9 mouse cellular contexts compared by ENCODE assay signal in the genomic region with DNA sequence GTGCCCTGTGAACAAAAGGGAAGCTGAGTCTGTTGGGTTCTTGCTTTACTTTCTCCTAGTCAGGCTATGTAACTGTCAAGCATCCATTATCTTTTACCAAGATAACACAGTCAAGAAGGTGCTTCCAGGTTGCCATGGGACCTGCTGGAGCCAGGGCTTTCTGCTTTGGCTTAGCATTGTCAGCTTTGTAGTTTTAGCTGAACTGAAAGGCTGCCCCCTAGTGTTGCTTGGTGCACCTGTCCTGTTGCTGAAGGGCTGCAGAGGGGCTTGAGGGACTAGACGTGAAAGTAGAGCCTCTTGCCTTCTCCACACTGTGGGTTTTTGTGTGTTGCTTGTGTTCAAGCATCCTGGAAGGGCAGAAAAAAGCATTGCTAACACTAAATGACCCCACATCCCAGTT.
DNase-seq lines count a peak whose midpoint lies in the region; ATAC-seq and TF ChIP-seq lines count a peak whose summit lies in the region.
"Had no signal": no experiment of that assay in that cellular context is flagged by ENCODE, and none has a peak within 500 bp of the region (broad histone marks: within the 10 kb centered on the region; RNA-seq: fewer than 3 reads in every experiment).

No protein-coding gene starts in this region.

- peak; percentile 20 for DNase-seq in forebrain, embryonic 10.5 days (ENCODE audit: extremely low spot score, low spot score)
- DNase-seq in midbrain, embryonic 10.5 days (ENCODE audit: low spot score): peak; percentile 36
- DNase-seq in midbrain, embryonic 11.5 days (ENCODE audit: low spot score, missing footprints): no peak
- peak; percentile 76 for DNase-seq in embryo, embryonic 10 days (ENCODE audit: low spot score)
- peak; percentile 45 to 69 for DNase-seq in layer of hippocampus, adult 2 months (ENCODE audit: low spot score in 2 of 2)
- peak; percentile 32 to 57 for DNase-seq in right cerebral cortex, postnatal 10 days (ENCODE audit: low spot score in 2 of 2)
- no peak for DNase-seq in gastrocnemius, adult 18-20 months (ENCODE audit: low spot score)
- DNase-seq: liver, embryonic 13.5 days had no signal

- H3K9ac ChIP-seq in forebrain, embryonic 13.5 days: no peak overlapping the region
- no peak overlapping the region for H3K9ac ChIP-seq in midbrain, embryonic 11.5 days (ENCODE audit: low read length)
- H3K9ac ChIP-seq: liver, embryonic 13.5 days had no signal

- H3K36me3 ChIP-seq in forebrain, embryonic 10.5 days (replicated peaks): no peaks in the 10 kb centered on the region
- H3K36me3 ChIP-seq in forebrain, embryonic 13.5 days (ENCODE audit: poor library complexity, severe bottlenecking): no peaks in the 10 kb centered on the region
- no peaks in the 10 kb centered on the region for H3K36me3 ChIP-seq in midbrain, embryonic 10.5 days
- H3K36me3 ChIP-seq in midbrain, embryonic 11.5 days (ENCODE audit: control insufficient read depth, insufficient read depth, low read length): no peaks in the 10 kb centered on the region
- H3K36me3 ChIP-seq: liver, embryonic 13.5 days had no signal

- H3K27me3 ChIP-seq in forebrain, embryonic 10.5 days (ENCODE audit: poor library complexity, severe bottlenecking): no peaks in the 10 kb centered on the region
- no peaks in the 10 kb centered on the region for H3K27me3 ChIP-seq in forebrain, embryonic 13.5 days
- H3K27me3 ChIP-seq in midbrain, embryonic 10.5 days (ENCODE audit: low read depth, poor library complexity, severe bottlenecking): no peaks in the 10 kb centered on the region
- no peaks in the 10 kb centered on the region for H3K27me3 ChIP-seq in midbrain, embryonic 11.5 days (ENCODE audit: control insufficient read depth, insufficient read depth, low read length)
- H3K27me3 ChIP-seq: liver, embryonic 13.5 days had no signal

- no peak overlapping the region for H3K4me3 ChIP-seq in forebrain, embryonic 10.5 days
- no peak overlapping the region for H3K4me3 ChIP-seq in forebrain, embryonic 13.5 days
- H3K4me3 ChIP-seq in midbrain, embryonic 10.5 days: no peak overlapping the region
- no peak overlapping the region for H3K4me3 ChIP-seq in midbrain, embryonic 11.5 days (ENCODE audit: low read depth, low read length)
- H3K4me3 ChIP-seq in layer of hippocampus, adult 2 months: no peak overlapping the region
- H3K4me3 ChIP-seq: liver, embryonic 13.5 days had no signal

- H3K9me3 ChIP-seq in forebrain, embryonic 10.5 days: no peaks in the 10 kb centered on the region
- no peaks in the 10 kb centered on the region for H3K9me3 ChIP-seq in forebrain, embryonic 13.5 days (replicated peaks)
- H3K9me3 ChIP-seq in midbrain, embryonic 10.5 days (replicated peaks): no peaks in the 10 kb centered on the region
- no peaks in the 10 kb centered on the region for H3K9me3 ChIP-seq in midbrain, embryonic 11.5 days (ENCODE audit: control insufficient read depth, low read length)
- H3K9me3 ChIP-seq: liver, embryonic 13.5 days had no signal

- H3K4me1 ChIP-seq in forebrain, embryonic 10.5 days: no peaks in the 10 kb centered on the region
- H3K4me1 ChIP-seq in forebrain, embryonic 13.5 days: no peaks in the 10 kb centered on the region
- no peaks in the 10 kb centered on the region for H3K4me1 ChIP-seq in midbrain, embryonic 10.5 days
- no peaks in the 10 kb centered on the region for H3K4me1 ChIP-seq in midbrain, embryonic 11.5 days (ENCODE audit: control insufficient read depth, insufficient read depth, low read length)
- H3K4me1 ChIP-seq: liver, embryonic 13.5 days had no signal

- no peak overlapping the region for H3K4me2 ChIP-seq in forebrain, embryonic 13.5 days
- no peak overlapping the region for H3K4me2 ChIP-seq in midbrain, embryonic 11.5 days
- H3K4me2 ChIP-seq: liver, embryonic 13.5 days had no signal

- TF ChIP-seq CTCF in layer of hippocampus, adult 2 months (conservative IDR thresholded peaks at IDR 0.05): peak; percentile 83

- WGBS in forebrain, embryonic 10.5 days: 29% methylated on average over 1 of the region's 1 CpGs
- WGBS in forebrain, embryonic 13.5 days: 18% methylated on average over 1 of the region's 1 CpGs
- 24% methylated on average over 1 of the region's 1 CpGs for WGBS in midbrain, embryonic 10.5 days
- WGBS in midbrain, embryonic 11.5 days: 15% methylated on average over 1 of the region's 1 CpGs

- no peak overlapping the region for H3K27ac ChIP-seq in forebrain, embryonic 10.5 days
- H3K27ac ChIP-seq in forebrain, embryonic 13.5 days: no peak overlapping the region
- no peak overlapping the region for H3K27ac ChIP-seq in midbrain, embryonic 10.5 days (replicated peaks)
- H3K27ac ChIP-seq in midbrain, embryonic 11.5 days (ENCODE audit: low read depth, low read length): no peak overlapping the region
- H3K27ac ChIP-seq in layer of hippocampus, adult 2 months: no peak overlapping the region
- H3K27ac ChIP-seq: liver, embryonic 13.5 days had no signal

- ATAC-seq in forebrain, embryonic 13.5 days: no peak
- ATAC-seq in midbrain, embryonic 11.5 days (ENCODE audit: low FRiP score): no peak

Comparison
In these comparisons a context has a peak if more than half of its experiments do, and no peak if none do; other contexts are left out.
1. DNase-seq: peak in forebrain, embryonic 10.5 days (single experiment), midbrain, embryonic 10.5 days (single experiment), embryo, embryonic 10 days (single experiment), layer of hippocampus, adult 2 months (2 of 2) and right cerebral cortex, postnatal 10 days (2 of 2); none in midbrain, embryonic 11.5 days (single experiment) and gastrocnemius, adult 18-20 months (single experiment).